Mouse (Mus musculus) liver, embryonic 11.5 days (tissue): Measurements from ENCODE around the gene Slc4a1. TPM values are rescaled to one million over a fixed set of nuclear protein-coding genes. Genes with fewer than 3 reads are reported as not detected.

ENCODE experiments used
- ATAC-seq: fragments of 200-750 bp; cut with Nextera tagmentation; replicated peaks from 2 replicates; pipeline ENCODE4 v1.8.0; 2017; ENCODE audit warnings: moderate number of reproducible peaks, mild to moderate bottlenecking, moderate TSS enrichment, moderate library complexity; ENCODE audit not compliant: low FRiP score
- DNase-seq: peaks from one replicate; pipeline ENCODE4 v3.0.0-alpha.2; 2017; ENCODE audit warnings: low spot score
- H3K27ac ChIP-seq: fragments of 300-500 bp; sonication (generic); 2 replicates; pipeline ENCODE4 v1.5.1; 2014; ENCODE audit warnings: mild to moderate bottlenecking, low read depth, low read length, control low read depth
- H3K27me3 ChIP-seq: fragments of 300-500 bp; sonication (generic); replicated peaks from 2 replicates; pipeline ENCODE4 v1.6.1; 2014; ENCODE audit warnings: low read length, mixed read lengths; ENCODE audit not compliant: control insufficient read depth, insufficient read depth
- H3K36me3 ChIP-seq: fragments of 300-500 bp; sonication (generic); 2 replicates; pipeline ENCODE4 v1.6.1; 2014; ENCODE audit warnings: mild to moderate bottlenecking, low read length, moderate library complexity, mixed read lengths; ENCODE audit not compliant: control insufficient read depth, insufficient read depth
- H3K4me1 ChIP-seq: fragments of 300-500 bp; sonication (generic); replicated peaks from 2 replicates; pipeline ENCODE4 v1.6.1; 2014; ENCODE audit warnings: low read length, mixed read lengths; ENCODE audit not compliant: control insufficient read depth, insufficient read depth
- H3K4me2 ChIP-seq: fragments of 300-500 bp; sonication (generic); 2 replicates; pipeline ENCODE4 v1.6.1; 2014; ENCODE audit warnings: mild to moderate bottlenecking, control low read depth, moderate library complexity
- H3K4me3 ChIP-seq: fragments of 300-500 bp; sonication (generic); 2 replicates; pipeline ENCODE4 v1.5.1; 2014; ENCODE audit warnings: low read depth, low read length, control low read depth
- H3K9ac ChIP-seq: fragments of 300-500 bp; sonication (generic); 2 replicates; pipeline ENCODE4 v1.6.1; 2014; ENCODE audit warnings: low read depth, low read length, control low read depth
- H3K9me3 ChIP-seq: fragments of 300-500 bp; sonication (generic); 2 replicates; pipeline ENCODE4 v1.6.1; 2016; ENCODE audit warnings: low read length, inconsistent platforms, mixed read lengths; ENCODE audit not compliant: control insufficient read depth
- WGBS: fragments of 180-500 bp; shearing (Covaris S2); extraction: QIAGEN DNeasy Blood & Tissue Kit; methylation state at CpG from one replicate; pipeline ENCODE4 v1.1.7; 2014; 5-methylcytosine and 5-hydroxymethylcytosine counted together
- polyA plus RNA-seq: library from polyadenylated mRNA; unstranded; fragments of >200 nt; fragmentation: Nextera tagmentation; extraction: Ambion mirVana; gene quantifications from 2 replicates; pipeline ENCODE4 v1.2.1, GENCODE M21; 2014

Slc4a1 gene
- polyA plus RNA-seq, 1 experiment from 2014 or later, result 191 TPM

- H3K4me1 ChIP-seq, result peaks cover 6% of the 10 kb centered on the region
- peaks cover 11% of the 10 kb centered on the region for H3K27me3 ChIP-seq
- H3K9me3 ChIP-seq, result no peaks in the 10 kb centered on the region
- no peak overlapping the region for H3K4me3 ChIP-seq
- no peak for DNase-seq
- ATAC-seq, result no peak
- H3K9ac ChIP-seq, result no peak overlapping the region
- H3K4me2 ChIP-seq, result no peak overlapping the region
- 68% methylated on average over 6 of the region's 6 CpGs for WGBS
- no peak overlapping the region for H3K27ac ChIP-seq
- H3K36me3 ChIP-seq, result no peaks in the 10 kb centered on the region
Measured at GRCm38 (mm10) chr11:102321931-102322330, 44.1 kb downstream of the Slc4a1 start.

GRCm38 (mm10) chr11:102320686-102321005 lies 45.4 kb downstream of the Slc4a1 start:
- Histone ChIP-seq H3K9me3 (no peaks in the 10 kb centered on the region), H3K36me3 (no peaks in the 10 kb centered on the region), H3K9ac (peak overlapping the region; percentile 99), H3K27me3 (peaks cover 7% of the 10 kb centered on the region), H3K4me2 (peak overlapping the region; percentile 99), H3K27ac (no peak overlapping the region), H3K4me1 (peaks cover 12% of the 10 kb centered on the region), H3K4me3 (peak overlapping the region; percentile 73)
- ATAC-seq (no peak), DNase-seq (no peak)
- WGBS, result 33% methylated on average over 10 of the region's 10 CpGs

- peak; percentile 78 for DNase-seq
- Histone ChIP-seq H3K4me1 (peaks cover 15% of the 10 kb centered on the region), H3K27ac (peak overlapping the region; percentile 93), H3K4me2 (peak overlapping the region; percentile 99), H3K9me3 (no peaks in the 10 kb centered on the region), H3K36me3 (no peaks in the 10 kb centered on the region; the same call in 1 of the 2 replicates), H3K27me3 (peaks cover 7% of the 10 kb centered on the region), H3K4me3 (peak overlapping the region; percentile 73), H3K9ac (peak overlapping the region; percentile 99)
- 1% methylated on average over 38 of the region's 38 CpGs for WGBS
- ATAC-seq, result no peak
Measured at GRCm38 (mm10) chr11:102319941-102320685, 45.9 kb downstream of the Slc4a1 start.

- Histone ChIP-seq H3K4me3 (peak within 1 kb of the TSS; percentile 73), H3K27me3 (peaks cover 7% of the 10 kb centered on the region), H3K4me1 (peaks cover 16% of the 10 kb centered on the region), H3K27ac (peak within 1 kb of the TSS; percentile 93), H3K9me3 (no peaks in the 10 kb centered on the region), H3K9ac (peak within 1 kb of the TSS; percentile 99), H3K36me3 (peaks cover under 1% of the 10 kb centered on the region; the same call in 1 of the 2 replicates), H3K4me2 (peak within 1 kb of the TSS; percentile 99)
- peak; percentile 21; the same call in 1 of the 2 replicates for ATAC-seq
- peak; percentile 83 for DNase-seq
- WGBS, result under 1% methylated on average over 25 of the region's 25 CpGs
Measured at GRCm38 (mm10) chr11:102319410-102319792, 46.6 kb downstream of the Slc4a1 start, which contains the start of gene Ubtf. Gene Ubtf (minus strand): TSS chr11:102319742.

- Histone ChIP-seq H3K4me1 (peaks cover 17% of the 10 kb centered on the region), H3K9me3 (no peaks in the 10 kb centered on the region), H3K4me2 (peak overlapping the region; percentile 99), H3K9ac (peak overlapping the region; percentile 99), H3K27me3 (peaks cover 7% of the 10 kb centered on the region), H3K36me3 (peaks cover 6% of the 10 kb centered on the region; the same call in 1 of the 2 replicates), H3K4me3 (peak overlapping the region; percentile 73), H3K27ac (peak overlapping the region; percentile 93)
- ATAC-seq, result peak; percentile 47
- peak; percentile 84 for DNase-seq
- WGBS, result under 1% methylated on average over 77 of the region's 84 CpGs
Measured at GRCm38 (mm10) chr11:102318576-102319409, 47.2 kb downstream of the Slc4a1 start.

GRCm38 (mm10) chr11:102317901-102318575 lies 48.0 kb downstream of the Slc4a1 start:
- under 1% methylated on average over 51 of the region's 77 CpGs for WGBS
- Histone ChIP-seq H3K4me2 (peak overlapping the region; percentile 99), H3K9me3 (no peaks in the 10 kb centered on the region), H3K27ac (peak overlapping the region; percentile 93), H3K27me3 (peaks cover 6% of the 10 kb centered on the region), H3K36me3 (peaks cover 13% of the 10 kb centered on the region), H3K4me3 (peak overlapping the region; percentile 73), H3K9ac (peak overlapping the region; percentile 99), H3K4me1 (peaks cover 17% of the 10 kb centered on the region)
- DNase-seq (peak; percentile 85), ATAC-seq (peak; percentile 59)

GRCm38 (mm10) chr11:102317298-102317900 lies 48.6 kb downstream of the Slc4a1 start:
- Histone ChIP-seq H3K4me1 (peaks cover 17% of the 10 kb centered on the region), H3K9ac (peak overlapping the region; percentile 99), H3K9me3 (no peaks in the 10 kb centered on the region), H3K4me2 (peak overlapping the region; percentile 99), H3K36me3 (peaks cover 17% of the 10 kb centered on the region), H3K27me3 (peaks cover 5% of the 10 kb centered on the region; the same call in 1 of the 2 replicates), H3K27ac (peak overlapping the region; percentile 93), H3K4me3 (peak overlapping the region; percentile 73)
- ATAC-seq, result peak; percentile 25
- under 1% methylated on average over 79 of the region's 87 CpGs for WGBS
- peak; percentile 76 for DNase-seq
